Mouse (Mus musculus) adrenal gland, postnatal 14 days (tissue): ENCODE measurements around the gene Scgb2b15. TPM values are rescaled to one million over a fixed set of nuclear protein-coding genes. Genes with fewer than 3 reads are reported as not detected.
"Not testable (repeated sequence)": the region's sequence is repeated elsewhere in the genome, so short reads cannot be mapped to it uniquely, and the experiment has no call there.

ENCODE experiments used
- DNase-seq: peaks from one replicate; pipeline ENCODE4 v3.0.0; 2021; ENCODE audit warnings: mixed read lengths
- long read RNA-seq, 2 experiments: library from polyadenylated mRNA; stranded (forward); transcript quantifications; one replicate each; pipeline ENCODE4 v2.0.0; 2021
- total RNA-seq: library from RNA; stranded (reverse); gene quantifications from 2 replicates; pipeline ENCODE4 v1.2.3, GENCODE M21; 2021

Scgb2b15 gene
- not detected in 2 replicates for total RNA-seq
- long read RNA-seq, experiment 1: 0 reads
- long read RNA-seq, experiment 2: 0 reads

GRCm38 (mm10) chr7:32829562-32829961, at the start of gene Scgb2b15:
Gene Scgb2b15, minus strand, starts transcription at chr7:32829662.
- DNase-seq: not testable (repeated sequence)

- DNase-seq: not testable (repeated sequence)
Measured at GRCm38 (mm10) chr7:32836254-32836653, 6.8 kb upstream of the Scgb2b15 start, which contains the start of gene Scgb1b15. Gene Scgb1b15, plus strand, starts transcription at chr7:32836554.

Other genes starting within 250 kb of the Scgb2b15 start
- gene Scgb1b15, start 6.9 kb upstream of the Scgb2b15 start, total RNA-seq: not detected in 2 replicates
- not detected in 2 replicates for gene Scgb2b17, start 226.9 kb upstream of the Scgb2b15 start, total RNA-seq
- not detected in 2 replicates for gene Scgb1b17, start 233.8 kb upstream of the Scgb2b15 start, total RNA-seq